Mouse (Mus musculus) cerebellum, adult 2 months (tissue): ENCODE measurements around the gene Cox8a. TPM values are rescaled to one million over a fixed set of nuclear protein-coding genes. Genes with fewer than 3 reads are reported as not detected.

Source experiments
- DNase-seq, 2 experiments: peaks; one replicate each; pipeline ENCODE4 v3.0.0; 2021
- H3K27ac ChIP-seq: fragments of 200-500 bp; 2 replicates; pipeline ENCODE4 v1.5.1; 2012; ENCODE audit warnings: low read length, control low read depth, inconsistent platforms; ENCODE audit not compliant: insufficient read depth
- H3K27me3 ChIP-seq: fragments of 200-500 bp; 2 replicates; pipeline ENCODE4 v1.6.1; 2012; ENCODE audit warnings: inconsistent platforms, mild to moderate bottlenecking, low read length, moderate library complexity; ENCODE audit not compliant: control insufficient read depth, insufficient read depth
- H3K4me1 ChIP-seq: fragments of 200-500 bp; 2 replicates; pipeline ENCODE4 v1.6.1; 2011; ENCODE audit warnings: low read length; ENCODE audit not compliant: control insufficient read depth, insufficient read depth
- H3K4me3 ChIP-seq: fragments of 200-500 bp; replicated peaks from 2 replicates; pipeline ENCODE3; 2011; ENCODE audit warnings: mild to moderate bottlenecking, low read depth, low read length, control low read depth; ENCODE audit not compliant: insufficient read depth
- CTCF ChIP-seq: fragments of 200-500 bp; IDR thresholded peaks from 2 replicates; pipeline ENCODE4 v1.5.1; 2011; ENCODE audit warnings: low read depth, mild to moderate bottlenecking, control low read depth, low read length, moderate library complexity, borderline replicate concordance; ENCODE audit not compliant: insufficient read depth
- POLR2A ChIP-seq: fragments of 200-500 bp; IDR thresholded peaks from 2 replicates; pipeline ENCODE4 v1.6.1; 2011; ENCODE audit warnings: low read length, control low read depth, borderline replicate concordance; ENCODE audit not compliant: insufficient read depth
- WGBS: fragments of 180-500 bp; shearing (Covaris S2); methylation state at CpG from one replicate; pipeline ENCODE4 v1.1.7; 2018; 5-methylcytosine and 5-hydroxymethylcytosine counted together
- polyA plus RNA-seq: library from polyadenylated mRNA; depleted of rRNA; stranded (reverse); fragments of >200 nt; gene quantifications from 2 replicates; pipeline ENCODE4 v1.2.3, GENCODE M21; 2012

Cox8a gene
- polyA plus RNA-seq, 1 experiment: 1,171 TPM

DNA sequence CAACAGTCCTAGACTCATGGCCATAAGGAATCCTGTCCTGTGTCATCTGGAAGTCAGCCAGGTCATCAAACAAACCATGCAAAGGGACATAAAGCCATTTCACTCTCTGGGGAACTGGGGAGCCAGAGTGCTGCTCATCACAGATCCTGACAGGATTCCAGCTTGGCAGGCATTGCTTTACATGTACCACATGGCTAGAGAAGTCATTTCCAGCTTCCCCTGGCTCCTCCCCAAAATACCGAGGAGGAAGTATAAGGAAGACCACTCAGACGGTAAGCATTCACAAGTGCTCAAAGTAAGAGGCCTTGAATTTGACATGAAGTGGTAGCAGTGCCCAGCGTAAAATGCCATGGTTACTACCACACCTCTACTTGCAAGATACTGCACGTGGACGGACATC lies 2.9 kb downstream of the Cox8a start:
- no peak for TF ChIP-seq POLR2A
- no peak for TF ChIP-seq CTCF
- peak overlapping the region; percentile 48 for H3K4me3 ChIP-seq
- no peaks in the 10 kb centered on the region for H3K27me3 ChIP-seq
- H3K27ac ChIP-seq: no peak overlapping the region; the same call in 1 of the 2 replicates
- peak; percentile 60 to 71 for DNase-seq
- peaks cover 15% of the 10 kb centered on the region for H3K4me1 ChIP-seq
- 10% methylated on average over 5 of the region's 5 CpGs for WGBS

DNA sequence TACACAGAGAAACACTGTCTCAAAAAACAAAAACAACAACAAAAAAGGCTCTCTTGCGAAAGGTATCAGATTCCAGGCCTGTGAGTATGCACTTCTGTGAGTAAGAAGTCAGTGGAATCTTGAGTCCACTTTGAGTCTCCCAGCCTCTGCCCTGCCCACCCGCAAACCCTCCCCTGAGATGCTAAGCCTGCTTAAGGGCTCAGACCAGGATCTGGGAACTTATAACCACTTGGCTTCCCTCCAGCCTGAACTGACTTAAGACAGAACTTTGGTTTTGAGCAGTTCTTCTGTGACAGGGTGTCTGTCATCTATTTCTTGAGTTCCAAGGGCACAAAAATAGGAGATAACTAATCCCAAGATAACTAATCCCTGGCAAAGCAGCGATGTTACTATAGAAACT lies 4.4 kb downstream of the Cox8a start:
- H3K4me3 ChIP-seq: no peak overlapping the region
- WGBS: 95% methylated on average over 3 of the region's 3 CpGs
- H3K4me1 ChIP-seq: peaks cover 15% of the 10 kb centered on the region
- H3K27ac ChIP-seq: no peak overlapping the region
- no peak for TF ChIP-seq CTCF
- no peak for TF ChIP-seq POLR2A
- no peaks in the 10 kb centered on the region for H3K27me3 ChIP-seq
- no peak for DNase-seq

DNA sequence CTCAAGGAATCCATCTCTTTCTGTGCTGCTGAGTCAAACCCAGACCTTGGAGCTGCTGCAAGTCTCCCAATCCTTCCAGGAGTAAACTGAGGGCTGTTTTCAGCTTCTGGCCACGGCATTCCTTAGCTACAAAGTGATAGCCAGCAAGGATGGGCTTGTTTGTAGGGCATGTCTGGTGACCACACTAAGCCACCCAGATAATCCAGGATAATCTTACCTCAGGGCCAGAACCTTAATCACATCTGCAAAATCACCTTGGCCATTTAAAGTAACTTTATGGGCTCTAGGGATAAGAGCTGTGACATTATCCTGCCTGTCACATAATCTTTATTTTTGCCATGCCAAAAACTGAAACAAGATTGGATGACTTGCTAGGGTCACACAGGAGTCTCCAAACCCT lies 5.2 kb downstream of the Cox8a start:
- Histone ChIP-seq H3K27me3 (no peaks in the 10 kb centered on the region), H3K27ac (no peak overlapping the region), H3K4me1 (peaks cover 15% of the 10 kb centered on the region), H3K4me3 (no peak overlapping the region)
- WGBS: 76% methylated on average over 1 of the region's 1 CpGs
- no peak for DNase-seq
- no peak for TF ChIP-seq CTCF
- TF ChIP-seq POLR2A: no peak

- DNase-seq: no peak
- Histone ChIP-seq H3K27me3 (no peaks in the 10 kb centered on the region), H3K27ac (no peak overlapping the region), H3K4me1 (peaks cover 10% of the 10 kb centered on the region), H3K4me3 (no peak overlapping the region)
- TF ChIP-seq POLR2A (no peak), CTCF (no peak)
- 88% methylated on average over 7 of the region's 7 CpGs for WGBS
Measured at GRCm38 (mm10) chr19:7209907-7210646, 7.3 kb downstream of the Cox8a start.

DNA sequence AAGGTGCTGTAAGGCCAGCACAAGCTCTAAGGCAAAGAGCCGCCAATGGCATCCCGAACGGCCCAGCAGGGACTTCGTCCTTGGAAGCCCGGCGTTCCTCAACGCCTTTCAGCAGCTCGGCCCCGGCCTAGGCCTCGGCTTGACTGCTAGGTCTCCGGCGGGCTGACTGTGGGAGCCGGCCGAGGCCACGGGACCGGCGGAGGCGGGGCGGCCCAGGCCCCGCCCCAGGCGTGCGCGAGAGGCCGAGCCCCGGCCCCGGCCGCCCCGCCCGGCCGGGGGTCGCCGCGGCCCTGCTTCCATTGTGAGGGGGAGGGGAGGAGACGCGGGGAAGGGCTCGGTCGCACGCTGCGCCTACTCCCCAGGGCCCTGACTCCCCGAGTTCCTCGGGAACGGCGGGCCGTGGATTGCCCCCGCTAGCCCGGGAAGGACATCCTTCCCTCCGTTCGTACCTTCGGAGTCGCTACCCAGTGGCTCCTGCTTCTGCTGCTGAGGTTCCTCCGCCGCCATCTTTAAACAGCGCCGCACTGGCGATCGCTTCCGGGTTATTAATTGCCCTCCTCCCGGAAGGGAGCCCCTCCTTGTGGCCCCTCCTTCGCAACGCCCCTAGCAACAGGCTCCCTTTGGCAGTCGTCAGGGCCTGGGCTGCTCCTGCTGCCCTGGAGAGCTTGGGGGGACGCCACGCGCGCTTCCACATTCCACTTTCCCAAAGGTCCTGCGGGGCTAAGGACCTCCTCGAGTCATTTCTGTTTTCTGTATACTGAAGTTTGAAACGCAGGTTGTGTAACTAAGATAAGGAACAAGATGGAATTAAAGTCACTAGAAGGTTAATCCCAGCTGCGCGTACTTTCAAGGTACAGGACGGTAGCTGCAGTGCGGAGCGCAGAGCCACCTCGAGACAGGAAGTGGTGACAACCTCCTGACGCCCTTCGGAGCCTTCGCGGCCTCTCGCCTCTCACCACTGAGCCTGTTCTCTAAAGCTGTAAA lies 11.4 kb downstream of the Cox8a start, which contains the start of gene Otub1:
Gene Otub1, minus strand, starts transcription at position 564 of the 984 bp plus-strand sequence.
- under 1% methylated on average over 75 of the region's 79 CpGs for WGBS
- peak; percentile 87 for TF ChIP-seq POLR2A
- no peak for TF ChIP-seq CTCF
- peak within 1 kb of the TSS; percentile 94 for H3K4me3 ChIP-seq
- DNase-seq: peak; percentile 90 to 92
- no peaks in the 10 kb centered on the region for H3K27me3 ChIP-seq
- H3K4me1 ChIP-seq: peaks cover 3% of the 10 kb centered on the region; the same call in 1 of the 2 replicates
- peak within 1 kb of the TSS; percentile 92 for H3K27ac ChIP-seq

DNA sequence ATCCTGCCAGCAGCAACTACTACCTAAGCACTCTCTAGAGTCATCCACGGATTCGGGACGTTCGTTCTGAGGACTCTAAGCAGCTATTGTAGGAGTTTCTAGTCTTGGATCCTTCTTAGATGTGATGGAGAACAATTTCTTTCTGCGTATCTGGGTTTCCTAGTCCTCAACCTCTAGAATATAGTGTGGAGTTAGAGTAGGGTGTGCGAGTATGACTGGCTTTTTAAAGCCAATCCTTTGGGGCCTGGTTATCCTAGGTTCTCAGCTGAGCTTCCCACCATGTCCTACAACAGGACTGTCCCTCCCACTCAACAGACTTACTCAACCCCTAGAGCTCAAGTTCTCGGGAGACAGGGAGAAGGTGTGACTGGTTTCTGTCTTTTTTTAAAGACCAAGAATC lies 12.1 kb downstream of the Cox8a start:
- H3K4me1 ChIP-seq: peaks cover 3% of the 10 kb centered on the region; the same call in 1 of the 2 replicates
- DNase-seq: no peak
- peak overlapping the region; percentile 94 for H3K4me3 ChIP-seq
- no peak for TF ChIP-seq CTCF
- TF ChIP-seq POLR2A: no peak
- peak overlapping the region; percentile 28; the same call in 1 of the 2 replicates for H3K27ac ChIP-seq
- no peaks in the 10 kb centered on the region for H3K27me3 ChIP-seq
- 22% methylated on average over 7 of the region's 7 CpGs for WGBS

GRCm38 (mm10) chr19:7204898-7205297 lies 12.5 kb downstream of the Cox8a start:
- DNase-seq: no peak
- H3K4me1 ChIP-seq: peaks cover 3% of the 10 kb centered on the region; the same call in 1 of the 2 replicates
- peak overlapping the region; percentile 28; the same call in 1 of the 2 replicates for H3K27ac ChIP-seq
- 68% methylated on average over 2 of the region's 2 CpGs for WGBS
- H3K4me3 ChIP-seq: peak overlapping the region; percentile 94
- TF ChIP-seq POLR2A: no peak
- no peak for TF ChIP-seq CTCF
- H3K27me3 ChIP-seq: no peaks in the 10 kb centered on the region
